Mouse (Mus musculus) forelimb bud, embryonic 11.5 days (tissue): ENCODE data around the gene Snrnp25.

ENCODE experiments used
- DNase-seq: peaks from one replicate; pipeline ENCODE4 v3.0.0-alpha.2; 2012; ENCODE audit warnings: low read depth, low spot score

The Snrnp25 gene

GRCm38 (mm10) chr11:32205058-32205873 is at the start of gene Snrnp25:
Gene Snrnp25, plus strand, starts transcription at chr11:32205415.
- peak; percentile 97 for DNase-seq

GRCm38 (mm10) chr11:32156854-32157630 is 48.2 kb upstream of the Snrnp25 start:
- DNase-seq = no peak

GRCm38 (mm10) chr11:32157791-32158594 is 47.2 kb upstream of the Snrnp25 start:
- DNase-seq = no peak

- no peak for DNase-seq
Measured at GRCm38 (mm10) chr11:32159176-32159575, 46.0 kb upstream of the Snrnp25 start.

- no peak for DNase-seq
Measured at GRCm38 (mm10) chr11:32160341-32160740, 44.9 kb upstream of the Snrnp25 start.

- no peak for DNase-seq
Measured at GRCm38 (mm10) chr11:32161500-32161899, 43.7 kb upstream of the Snrnp25 start.

- peak; percentile 82 for DNase-seq
Measured at GRCm38 (mm10) chr11:32161922-32162804, 43.1 kb upstream of the Snrnp25 start.

GRCm38 (mm10) chr11:32166683-32167082 is 38.5 kb upstream of the Snrnp25 start:
- DNase-seq = no peak

- no peak for DNase-seq
Measured at GRCm38 (mm10) chr11:32178506-32178905, 26.7 kb upstream of the Snrnp25 start.

GRCm38 (mm10) chr11:32181246-32181645 is 24.0 kb upstream of the Snrnp25 start:
- no peak for DNase-seq

GRCm38 (mm10) chr11:32181973-32182868 is 23.0 kb upstream of the Snrnp25 start:
- DNase-seq = peak; percentile 65

GRCm38 (mm10) chr11:32184469-32184868 is 20.7 kb upstream of the Snrnp25 start:
- no peak for DNase-seq

- DNase-seq = no peak
Measured at GRCm38 (mm10) chr11:32186031-32186430, 19.2 kb upstream of the Snrnp25 start.

GRCm38 (mm10) chr11:32187256-32187655 is 18.0 kb upstream of the Snrnp25 start:
- DNase-seq = no peak

GRCm38 (mm10) chr11:32188881-32189280 is 16.3 kb upstream of the Snrnp25 start:
- DNase-seq = no peak

GRCm38 (mm10) chr11:32189434-32189833 is 15.8 kb upstream of the Snrnp25 start:
- DNase-seq = no peak

- no peak for DNase-seq
Measured at GRCm38 (mm10) chr11:32190119-32190518, 15.1 kb upstream of the Snrnp25 start.

- no peak for DNase-seq
Measured at GRCm38 (mm10) chr11:32190603-32191110, 14.6 kb upstream of the Snrnp25 start.

GRCm38 (mm10) chr11:32193156-32193555 is 12.1 kb upstream of the Snrnp25 start:
- DNase-seq = no peak

- no peak for DNase-seq
Measured at GRCm38 (mm10) chr11:32194086-32194485, 11.1 kb upstream of the Snrnp25 start.
